Mouse (Mus musculus): Measurements from ENCODE around the gene Prss53.
A peak's percentile ranks its signal among the peaks of the same experiment; 100 is the strongest.
"Not testable (repeated sequence)": the region's sequence is repeated elsewhere in the genome, so short reads cannot be mapped to it uniquely, and the experiment has no call there.

Prss53 gene

DNA sequence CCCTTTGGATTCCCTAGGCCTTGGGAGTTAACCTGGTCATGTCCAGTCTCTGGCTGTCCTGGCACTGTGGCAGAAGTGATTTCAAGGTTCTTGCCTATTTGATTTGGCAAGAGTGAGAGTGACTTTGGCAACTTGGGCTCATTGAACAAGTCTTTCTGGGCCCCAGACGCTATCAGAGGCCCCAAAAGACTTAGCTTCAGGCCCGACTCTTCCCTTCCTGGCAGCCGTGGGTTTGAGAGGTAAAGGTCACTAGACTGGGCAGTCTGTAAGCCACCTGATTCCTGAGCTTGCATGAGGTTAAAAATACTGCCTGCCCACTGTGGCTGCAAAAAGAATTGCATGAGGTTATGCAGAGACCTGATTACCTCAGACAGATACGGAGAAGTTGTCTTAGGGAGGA is 17.9 kb upstream of the Prss53 start:
- DNase-seq, result no peak

DNA sequence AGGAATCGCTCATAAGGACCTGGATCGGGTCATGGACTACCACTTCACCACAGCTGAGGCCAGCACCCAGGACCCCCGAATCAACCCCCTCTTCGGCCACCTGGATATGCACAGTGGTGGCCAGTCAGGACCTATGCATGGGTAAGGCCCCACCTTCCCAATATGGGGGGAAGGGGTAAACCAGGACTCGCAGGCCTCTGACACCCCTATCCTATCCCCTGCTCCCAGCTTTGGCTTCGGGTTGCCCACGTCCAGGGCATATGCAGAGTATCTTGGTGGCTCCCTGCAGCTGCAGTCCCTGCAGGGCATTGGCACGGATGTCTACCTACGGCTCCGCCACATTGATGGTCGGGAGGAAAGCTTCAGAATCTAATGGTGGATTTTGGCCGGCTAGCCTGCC is 17.2 kb upstream of the Prss53 start:
- no peak for DNase-seq

DNA sequence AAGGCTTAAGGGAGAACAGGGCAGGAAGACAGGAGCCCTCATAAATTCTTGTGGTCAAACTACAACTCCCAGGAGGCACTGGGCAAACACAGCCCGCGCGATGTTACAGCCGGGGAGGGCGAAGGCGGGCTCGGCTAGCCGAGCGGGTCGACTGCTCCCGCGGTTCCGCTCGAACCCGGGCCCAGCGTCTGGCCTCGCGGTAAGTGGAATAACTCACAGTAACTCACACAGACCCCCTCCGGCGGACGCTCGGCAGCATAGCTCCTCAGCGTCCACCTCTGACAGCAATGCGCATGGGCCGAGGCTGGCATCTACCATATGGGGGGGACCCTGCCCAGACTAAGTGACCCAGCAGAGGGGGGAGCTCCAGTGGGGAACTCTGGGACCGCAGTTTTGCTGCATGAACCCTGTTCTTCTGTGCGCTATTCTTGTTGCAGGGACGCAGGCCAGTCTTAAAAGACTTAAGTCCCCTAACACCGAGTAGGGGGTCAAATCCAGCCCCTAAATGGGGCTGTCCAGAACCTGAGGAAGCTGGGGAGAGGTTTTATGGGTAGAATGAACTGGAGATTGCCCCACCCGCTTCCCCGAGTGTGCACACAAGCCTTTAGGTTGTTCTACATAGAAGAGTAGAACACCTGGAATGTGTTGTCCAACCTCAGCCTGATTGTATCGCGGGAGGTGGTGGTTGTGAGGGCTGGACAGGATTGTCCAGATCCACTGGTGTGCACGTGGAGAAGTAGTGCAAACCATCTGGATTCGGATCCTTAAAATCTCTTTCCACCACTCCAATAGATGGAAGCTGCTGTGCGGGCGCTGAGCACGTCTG is 13.4 kb upstream of the Prss53 start, which contains the start of gene Bckdk:
Gene Bckdk (plus strand): TSS at position 112 of the 826 bp plus-strand sequence.
- peak; percentile 79 to 86 for DNase-seq

DNA sequence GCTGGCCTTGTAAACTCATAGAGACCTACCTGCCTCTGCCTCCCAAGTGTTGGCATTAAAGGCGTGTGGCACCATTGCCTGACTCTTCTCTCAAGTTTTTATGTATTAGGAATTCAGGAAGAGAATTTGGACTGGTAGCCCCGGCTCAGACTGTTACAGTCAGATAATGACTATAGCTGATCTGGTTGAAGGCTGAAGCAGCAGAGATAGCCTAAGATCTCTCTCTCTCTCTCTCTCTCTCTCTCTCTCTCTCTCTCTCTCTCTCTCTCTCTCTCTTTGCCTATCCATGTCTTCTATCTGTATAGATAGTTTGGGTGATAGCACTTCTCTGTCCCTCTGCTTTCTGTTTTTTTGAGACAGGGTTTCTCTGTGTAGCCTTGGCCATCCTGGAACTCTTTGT is 11.0 kb upstream of the Prss53 start:
- no peak for DNase-seq

DNA sequence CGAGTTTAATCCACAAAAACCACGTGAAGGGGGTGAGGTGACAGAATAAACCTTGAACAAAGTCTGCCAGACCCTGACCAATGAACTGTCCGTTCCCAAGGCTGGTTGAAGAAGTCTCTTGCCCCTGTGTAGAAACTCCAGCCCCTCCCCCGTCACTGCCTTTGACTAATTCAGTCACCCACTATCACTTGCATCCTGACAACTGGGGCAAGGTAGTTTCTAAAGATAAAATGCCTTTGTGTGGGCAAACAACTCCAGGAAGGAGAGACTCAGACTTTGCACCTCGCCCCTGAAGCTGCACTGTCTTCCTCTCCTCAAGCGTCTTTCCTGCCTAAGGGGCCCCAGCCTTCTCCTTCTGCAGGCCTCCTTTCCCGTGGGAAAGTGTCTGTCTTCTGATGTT is 9.2 kb upstream of the Prss53 start:
- no peak for DNase-seq

DNA sequence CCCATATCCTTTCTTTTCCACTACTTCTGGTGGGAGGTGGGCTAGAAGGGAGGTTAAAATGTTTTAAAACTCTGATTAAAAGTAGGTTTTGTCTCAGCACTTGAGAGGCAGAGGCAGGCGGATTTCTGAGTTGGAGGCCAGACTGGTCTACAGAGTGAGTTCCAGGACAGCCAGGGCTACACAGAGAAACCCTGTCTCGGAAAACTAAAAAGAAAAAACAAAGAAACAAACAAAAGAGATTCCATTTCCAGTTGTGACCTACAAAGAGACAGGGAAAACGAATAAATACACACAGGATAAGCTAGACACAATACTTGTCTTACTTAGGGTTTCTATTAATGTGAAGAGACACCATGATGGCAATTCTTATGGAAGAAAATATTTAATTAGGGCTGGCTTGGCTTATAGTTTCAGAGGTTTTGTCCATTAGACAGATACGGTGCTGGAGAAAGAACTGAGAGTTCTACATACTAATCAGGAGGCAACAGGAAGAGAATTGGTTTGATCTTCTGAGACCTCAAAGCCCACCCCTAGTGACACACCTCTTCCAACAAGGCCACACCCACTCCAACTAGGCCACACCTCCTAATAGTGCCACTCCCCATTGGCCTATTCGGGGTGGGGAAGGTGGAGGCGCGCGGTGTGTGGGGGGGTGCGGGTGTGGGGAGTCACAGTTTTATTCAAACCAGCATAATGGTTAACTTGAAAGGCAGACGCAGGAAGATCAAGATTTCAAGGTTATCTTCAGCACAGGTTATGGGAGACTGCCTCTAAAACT is 7.6 kb upstream of the Prss53 start:
- DNase-seq, result no peak

DNA sequence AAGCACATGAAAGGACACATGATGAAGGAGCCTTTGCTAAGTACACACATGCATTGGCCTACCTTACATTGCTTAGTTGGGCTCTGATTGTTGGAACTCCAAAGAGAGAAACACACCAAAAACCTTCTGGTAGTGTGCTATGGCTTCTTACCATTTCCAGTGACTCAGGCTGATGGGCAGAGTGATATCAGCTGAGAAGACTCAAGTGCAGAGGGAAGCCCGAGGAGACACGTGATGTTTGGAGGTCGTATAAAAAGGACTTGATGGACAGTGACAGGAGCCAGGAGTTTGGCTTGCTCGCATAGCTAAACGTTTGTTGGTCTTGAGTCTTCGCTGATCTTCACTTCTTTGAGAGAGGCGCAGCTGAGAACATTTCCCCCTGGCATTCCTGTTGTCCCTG is 6.8 kb upstream of the Prss53 start:
- no peak for DNase-seq

DNA sequence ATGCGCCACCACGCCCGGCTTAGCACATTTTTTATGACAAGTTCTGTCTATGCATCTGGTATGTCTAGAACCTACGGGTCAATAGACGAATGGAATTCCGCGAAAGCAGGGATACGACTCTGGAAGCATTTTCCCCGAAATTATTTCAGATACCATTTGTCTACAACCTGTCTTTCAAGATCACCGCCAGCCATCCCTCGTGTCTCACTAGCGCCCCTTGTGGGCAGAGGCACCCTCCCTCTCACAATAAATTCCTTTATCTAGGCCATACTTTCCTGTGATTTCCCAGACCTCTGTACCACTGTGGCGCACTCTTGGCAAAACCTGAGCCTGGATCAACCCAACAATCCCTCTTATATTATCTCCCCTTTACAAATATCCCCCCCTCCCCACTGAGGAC is 5.6 kb upstream of the Prss53 start:
- DNase-seq, result peak; percentile 74 to 76

DNA sequence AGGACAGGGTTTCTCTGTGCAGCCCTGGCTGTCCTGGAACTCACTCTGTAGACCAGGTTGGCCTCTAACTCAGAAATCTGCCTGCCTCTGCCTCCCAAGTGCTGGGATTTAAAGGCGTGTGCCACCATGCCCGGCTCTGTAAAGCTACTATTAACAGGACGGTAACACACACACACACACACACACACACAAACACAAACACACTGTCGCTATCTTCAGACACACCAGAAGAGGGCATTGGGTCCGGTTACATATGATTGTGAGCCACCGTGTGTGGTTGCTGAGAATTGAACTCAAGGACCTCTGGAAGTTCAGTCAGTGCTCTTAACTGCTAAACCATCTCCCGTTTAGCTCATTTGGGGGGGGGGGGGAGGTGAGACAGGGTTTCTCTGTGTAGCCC is 5.1 kb upstream of the Prss53 start:
- DNase-seq, result not testable (repeated sequence)

DNA sequence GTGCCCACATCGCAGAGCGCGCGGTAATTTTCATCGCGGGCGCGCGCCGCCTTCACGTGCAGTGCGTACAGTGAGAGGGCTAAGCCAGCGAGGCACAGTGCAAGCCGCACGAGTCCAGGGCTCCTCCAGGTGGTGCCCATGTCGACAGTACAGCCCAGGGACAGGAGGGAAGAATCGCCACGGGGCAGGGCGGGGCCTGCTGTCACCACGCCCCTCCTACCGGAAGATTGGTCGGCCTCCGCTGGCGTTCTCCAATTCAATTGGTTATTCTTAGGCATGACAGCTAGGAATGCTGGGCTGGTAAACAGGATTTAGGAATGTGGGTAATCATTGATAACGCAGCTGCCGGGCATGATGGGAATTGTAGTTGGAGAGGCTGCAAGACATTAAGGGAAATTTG is 4.7 kb upstream of the Prss53 start, which contains the start of the genes Gm21974 and Vkorc1:
Gene Gm21974 (minus strand): TSS at position 13 of the 400 bp plus-strand sequence.
Gene Vkorc1 (minus strand): TSS at position 176 of the 400 bp plus-strand sequence.
- DNase-seq, result peak; percentile 96 to 97

DNA sequence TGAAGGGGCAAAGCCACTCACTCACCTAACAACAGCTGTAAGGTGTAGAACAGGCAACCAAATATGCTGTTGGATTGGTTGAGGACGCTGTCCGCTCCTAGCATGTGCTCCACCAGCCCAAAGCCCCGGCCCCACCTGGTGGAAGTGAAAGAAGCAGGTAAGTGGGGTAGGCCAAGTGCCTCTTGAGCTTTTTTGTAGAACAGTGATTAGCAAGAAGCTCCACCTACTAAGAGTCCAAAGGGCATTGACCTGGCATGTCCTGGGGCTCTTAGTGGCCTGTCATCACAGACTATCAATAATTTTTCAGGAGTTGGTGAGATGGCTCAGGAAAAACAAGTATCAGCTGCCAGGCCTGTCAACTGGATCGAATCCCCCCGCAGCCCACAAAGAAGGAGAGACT is 3.7 kb upstream of the Prss53 start:
- no peak for DNase-seq

DNA sequence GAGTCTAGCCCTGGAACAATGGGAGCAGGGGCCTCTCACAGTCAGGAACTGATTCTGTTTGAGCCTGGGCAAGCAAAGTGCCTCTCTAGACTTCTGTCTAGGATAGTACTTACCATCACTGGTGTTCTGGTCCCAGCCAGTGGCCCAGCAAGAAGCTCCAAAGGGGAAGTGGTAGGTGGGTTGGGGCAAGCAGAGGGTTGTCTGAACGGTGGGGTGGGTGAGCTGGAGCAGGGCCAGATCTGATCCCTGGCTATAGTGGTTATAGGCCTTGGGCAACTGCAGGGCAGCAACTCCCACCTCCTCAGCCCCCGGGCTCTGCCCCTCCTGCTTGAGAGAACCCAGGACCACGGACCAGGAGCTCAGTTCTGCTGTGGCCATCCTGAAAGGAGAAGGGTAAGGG is 1.9 kb downstream of the Prss53 start:
- DNase-seq, result no peak

DNA sequence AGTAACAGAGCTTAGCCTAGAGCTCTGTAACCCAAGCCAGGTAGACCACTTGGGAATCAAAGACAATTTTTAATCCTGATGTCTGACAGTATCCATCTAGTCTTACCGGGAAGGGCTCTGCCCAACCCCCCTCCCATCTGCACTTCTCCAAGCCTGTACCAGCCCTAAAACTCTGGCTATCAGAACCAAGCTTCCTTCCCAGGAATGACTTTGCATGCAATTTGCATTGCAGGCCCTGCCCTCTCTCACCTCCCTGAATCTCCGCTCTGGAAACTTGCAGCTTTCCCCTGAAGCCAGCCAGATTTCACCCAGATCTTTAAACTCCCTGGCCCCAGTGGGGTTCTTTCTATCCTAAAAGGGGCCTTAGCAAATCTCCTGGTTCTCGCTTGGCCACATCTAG is 3.0 kb downstream of the Prss53 start:
- no peak for DNase-seq

DNA sequence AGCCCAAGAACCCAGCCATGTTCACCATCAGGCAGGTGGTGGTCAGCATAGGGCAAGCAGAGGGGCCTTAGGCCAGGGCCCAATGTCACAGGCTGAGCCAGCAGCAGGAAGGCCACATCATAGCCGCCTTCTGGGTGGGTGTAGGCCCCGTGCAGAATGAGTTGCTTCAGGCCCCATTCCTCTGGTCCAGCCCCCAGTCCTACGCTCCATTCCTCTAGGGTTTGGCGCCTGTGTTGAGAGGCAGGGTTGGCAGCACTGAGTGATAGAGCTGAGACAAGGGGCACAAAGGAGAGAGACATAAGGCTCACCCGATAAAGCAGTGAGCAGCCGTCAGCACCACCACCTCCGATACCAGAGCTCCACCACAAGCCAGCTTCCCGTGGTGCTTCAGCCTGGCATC is 3.6 kb downstream of the Prss53 start:
- DNase-seq, result no peak

DNA sequence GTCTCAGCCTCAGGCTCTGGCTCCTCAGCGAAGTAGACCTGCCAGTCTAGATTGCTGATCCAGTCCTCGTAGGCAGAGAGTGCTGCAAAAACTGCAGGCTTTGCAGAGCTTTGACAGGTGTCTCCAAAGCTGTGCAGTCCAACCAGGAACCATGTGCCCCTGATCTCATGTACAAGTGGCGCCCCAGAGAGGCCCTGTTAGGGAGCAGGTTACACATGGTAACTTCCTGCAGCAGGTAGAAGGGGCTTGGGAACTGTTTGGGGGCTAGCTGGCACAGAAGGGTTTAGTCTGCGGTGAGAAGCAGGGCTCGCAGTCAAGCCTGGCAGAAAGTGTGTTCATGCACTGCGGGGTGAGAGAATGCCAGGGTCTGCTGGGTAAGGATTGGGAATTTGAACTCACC is 4.2 kb downstream of the Prss53 start:
- no peak for DNase-seq

DNA sequence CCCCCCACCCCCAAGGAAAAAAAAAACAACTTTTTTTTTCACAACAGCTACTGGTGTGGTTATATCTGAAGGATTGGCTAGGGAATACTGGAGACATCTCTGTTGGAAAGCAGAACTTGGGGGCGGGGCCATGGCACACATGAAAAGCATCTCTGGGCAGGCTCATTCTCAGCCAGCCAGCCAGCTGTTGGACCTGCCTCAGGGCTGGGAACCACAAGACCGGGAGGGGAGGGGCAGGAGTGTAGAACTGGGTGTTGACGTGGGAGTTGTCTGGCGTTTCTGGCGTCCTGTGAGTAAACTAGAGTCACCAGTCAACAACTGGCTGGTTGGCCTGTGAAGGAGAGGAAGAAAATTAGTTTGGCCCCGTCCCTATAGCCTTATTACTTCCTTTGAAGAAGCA is 4.8 kb downstream of the Prss53 start:
- peak in 1 of 2 experiments; percentile 30 for DNase-seq

DNA sequence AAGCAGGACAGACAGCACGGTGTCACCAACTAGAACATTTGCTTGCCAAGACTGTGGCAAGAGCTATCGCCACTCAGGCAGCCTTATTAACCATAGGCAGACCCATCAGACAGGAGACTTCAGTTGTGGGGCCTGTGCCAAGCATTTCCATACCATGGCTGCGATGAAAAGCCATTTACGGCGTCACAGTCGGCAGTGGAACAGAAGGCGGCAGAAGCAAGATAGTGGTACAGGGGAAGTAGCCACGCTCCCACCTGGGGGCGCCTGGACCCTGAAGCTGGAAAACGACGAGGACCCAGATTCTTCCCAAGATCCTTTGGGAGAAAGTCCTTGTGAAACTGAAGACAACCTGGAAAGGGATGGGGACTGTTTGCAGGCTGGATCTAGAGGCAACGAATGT is 10.3 kb downstream of the Prss53 start:
- DNase-seq, result no peak

DNA sequence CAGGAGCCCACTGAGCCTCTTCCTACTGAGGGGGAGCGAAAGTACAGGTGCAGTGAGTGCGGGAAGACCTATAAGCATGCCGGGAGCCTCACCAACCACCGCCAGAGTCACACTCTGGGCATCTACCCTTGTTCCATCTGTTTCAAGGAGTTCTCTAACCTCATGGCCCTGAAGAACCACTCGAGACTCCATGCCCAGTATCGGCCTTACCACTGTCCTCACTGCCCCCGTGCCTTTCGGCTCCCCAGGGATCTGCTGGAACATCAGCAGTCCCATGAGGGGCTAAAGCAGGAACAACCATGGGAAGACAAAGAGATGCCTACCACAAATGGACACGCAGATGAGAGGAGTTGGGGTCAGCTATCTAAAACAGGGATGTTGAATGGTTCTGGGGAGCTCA is 11.5 kb downstream of the Prss53 start:
- DNase-seq, result no peak

DNA sequence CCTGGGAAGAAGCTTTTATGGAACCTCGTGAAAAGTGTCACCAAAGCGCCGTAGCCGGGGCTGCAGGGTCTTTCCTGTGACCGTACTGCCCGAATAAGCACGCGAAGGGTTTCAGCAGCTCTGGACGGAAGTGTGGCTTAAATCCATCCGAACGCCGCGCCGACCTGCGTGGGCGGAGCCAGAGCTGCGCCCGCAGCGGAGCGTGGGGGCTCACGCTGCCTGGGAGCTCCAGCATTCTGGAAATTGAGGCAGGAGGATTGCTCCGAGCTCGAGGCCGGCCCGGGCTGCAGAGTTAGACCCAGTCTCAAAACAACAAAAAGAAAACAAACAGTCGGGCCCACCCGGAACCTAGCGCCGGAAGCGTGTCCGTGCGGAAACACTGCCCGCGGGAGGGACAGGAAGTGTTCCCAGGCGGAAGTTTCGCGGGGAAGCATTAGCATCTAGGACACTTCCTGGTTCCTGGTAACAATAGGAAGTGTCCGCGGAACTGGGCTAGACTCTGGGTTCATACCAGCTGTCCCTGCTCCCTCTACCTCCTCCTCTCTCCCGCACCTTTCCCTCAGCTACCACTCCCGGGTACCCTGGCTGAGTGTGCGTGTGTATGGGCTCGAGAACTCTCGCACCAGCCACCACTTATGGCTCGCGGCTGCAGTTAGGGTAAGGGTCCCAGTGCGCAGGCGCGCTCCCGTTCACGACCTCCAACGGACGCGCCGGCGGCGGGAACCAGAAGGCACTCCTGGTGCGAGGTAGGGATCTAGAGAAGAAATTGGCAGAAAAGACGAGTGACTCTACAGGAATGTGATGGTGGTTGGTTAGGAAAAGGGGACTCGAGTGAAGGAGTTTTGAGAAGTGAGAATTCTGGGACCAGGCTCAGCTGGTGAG is 14.1 kb downstream of the Prss53 start, which contains the start of gene Zfp668:
Gene Zfp668 (minus strand): TSS at position 362 of the 882 bp plus-strand sequence.
- peak; percentile 89 to 91 for DNase-seq

DNA sequence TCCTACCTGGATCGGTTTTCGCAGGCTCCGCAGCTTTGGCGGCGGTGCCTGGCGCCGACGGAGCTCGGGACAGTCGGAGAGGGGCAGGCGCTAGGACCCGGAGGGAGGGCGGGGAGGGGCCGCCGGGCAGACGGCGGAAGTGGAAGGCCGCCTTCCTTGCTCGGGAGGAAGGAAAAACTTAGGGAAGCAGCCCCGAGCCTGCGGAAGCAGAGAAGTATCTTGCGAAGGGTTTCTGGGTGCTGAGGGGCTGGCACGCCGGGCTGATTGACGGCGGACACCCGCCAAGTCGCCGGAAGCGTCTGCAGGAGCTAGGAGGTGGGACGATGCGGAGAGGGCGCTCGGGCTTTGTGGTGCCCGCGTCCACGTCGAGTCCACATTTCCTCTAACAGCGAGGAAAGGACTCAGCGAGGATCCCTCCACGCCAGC is 14.7 kb downstream of the Prss53 start, which contains the start of gene Zfp646:
Gene Zfp646 (plus strand): TSS at position 181 of the 426 bp plus-strand sequence.
- peak in 1 of 2 experiments; percentile 72 for DNase-seq

DNA sequence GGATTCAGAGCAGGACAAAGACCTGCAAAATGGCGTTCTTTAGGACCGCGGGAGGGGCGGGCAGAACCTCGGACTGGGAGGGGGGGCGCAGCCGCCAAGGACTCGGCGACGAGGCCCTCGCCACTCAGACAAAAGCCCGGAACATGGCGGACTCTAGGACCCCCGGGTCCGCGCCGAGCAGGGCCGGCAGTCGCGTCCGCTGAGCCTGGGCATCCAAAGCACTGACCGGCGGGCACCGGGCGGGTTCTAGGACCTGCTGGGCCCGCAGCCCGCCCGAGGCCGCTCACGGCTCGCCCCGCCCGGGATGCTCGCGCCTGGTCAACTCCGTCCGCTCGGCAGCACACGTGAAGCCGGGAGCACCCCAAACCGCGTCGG is 15.2 kb downstream of the Prss53 start:
- peak; percentile 99 for DNase-seq

DNA sequence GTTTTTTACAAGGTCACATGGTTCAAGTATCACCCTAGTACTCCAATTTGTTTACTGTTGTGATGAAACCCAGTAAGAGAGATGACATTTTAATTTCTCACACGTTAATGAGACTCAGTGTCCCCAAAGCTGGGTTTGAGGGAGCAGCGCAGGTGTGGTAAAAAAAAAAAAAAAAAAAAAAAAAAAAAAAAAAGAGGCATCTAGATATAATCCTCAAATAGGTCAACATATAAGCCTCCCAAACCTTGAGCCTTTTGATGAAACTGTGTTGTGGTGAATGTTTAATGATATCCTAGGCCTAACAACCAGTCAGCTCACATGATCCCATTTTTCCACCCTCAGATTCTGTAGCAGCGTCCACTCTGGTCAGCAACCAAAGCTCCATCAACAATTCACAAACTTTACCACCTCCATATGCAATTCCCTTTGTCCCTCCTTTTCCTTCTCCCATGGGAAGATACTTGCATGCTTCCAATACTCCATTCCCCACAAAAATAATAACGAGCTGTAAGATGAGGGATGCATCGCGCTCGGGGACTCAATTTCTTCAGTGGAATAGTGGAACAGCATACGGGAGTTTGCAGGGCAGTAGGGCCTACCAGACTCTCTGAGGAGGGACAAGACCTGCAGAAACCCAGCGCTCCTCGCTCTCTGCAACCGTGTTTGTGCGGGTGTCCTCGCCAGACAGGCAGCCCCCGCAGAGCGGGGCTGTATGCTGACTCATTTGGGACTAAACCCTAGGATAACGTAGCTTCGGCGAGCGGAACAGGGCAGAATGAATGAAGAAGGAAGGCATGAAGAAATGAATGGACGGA is 15.8 kb downstream of the Prss53 start:
- DNase-seq, result no peak

Measured in cerebellum, adult 18-20 months (tissue).